Mouse (Mus musculus): Measurements from ENCODE around the gene Cdkn1a.
"Not testable (repeated sequence)": the region's sequence is repeated elsewhere in the genome, so short reads cannot be mapped to it uniquely, and the experiment has no call there.

Gene Cdkn1a

DNA sequence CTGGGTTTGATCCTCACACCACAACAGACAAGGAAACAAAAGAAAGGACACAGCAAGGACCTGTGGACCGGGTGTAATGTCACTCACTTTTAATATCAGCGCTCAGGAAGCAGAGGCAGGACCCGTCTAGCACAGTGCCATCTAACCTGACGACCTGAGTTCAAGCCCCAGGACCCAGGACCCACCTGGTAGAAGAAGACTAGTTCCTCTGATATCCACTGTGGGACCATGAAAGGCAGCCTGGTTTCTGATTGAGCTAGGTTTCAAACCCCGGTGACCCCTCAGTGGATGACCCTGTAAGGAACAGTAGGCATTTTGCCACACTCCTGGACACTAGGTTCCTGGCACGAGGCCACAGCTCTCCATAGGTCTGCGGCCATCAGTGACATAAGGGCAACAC is 6.1 kb upstream of the Cdkn1a start:
- no peak for DNase-seq

DNA sequence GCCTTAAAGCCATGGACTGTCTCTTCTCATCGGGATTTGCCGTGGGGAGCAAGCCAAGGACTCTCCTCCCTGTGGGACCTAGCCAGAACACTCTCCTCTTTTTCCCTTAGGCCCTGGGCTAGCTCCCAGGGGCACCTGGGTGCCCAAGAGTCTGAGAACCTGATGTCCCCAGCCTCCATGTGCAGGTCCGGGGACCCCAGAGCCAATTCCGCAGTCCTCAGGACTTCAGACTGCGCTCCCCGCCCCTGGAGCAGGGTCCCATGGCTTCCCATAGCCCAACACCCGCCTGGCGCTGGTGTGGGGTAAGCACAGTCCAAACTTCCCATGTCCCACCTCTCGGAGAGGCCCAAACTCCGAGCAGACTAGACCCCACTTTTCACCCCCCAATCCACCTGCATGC is 5.5 kb upstream of the Cdkn1a start:
- no peak for DNase-seq

DNA sequence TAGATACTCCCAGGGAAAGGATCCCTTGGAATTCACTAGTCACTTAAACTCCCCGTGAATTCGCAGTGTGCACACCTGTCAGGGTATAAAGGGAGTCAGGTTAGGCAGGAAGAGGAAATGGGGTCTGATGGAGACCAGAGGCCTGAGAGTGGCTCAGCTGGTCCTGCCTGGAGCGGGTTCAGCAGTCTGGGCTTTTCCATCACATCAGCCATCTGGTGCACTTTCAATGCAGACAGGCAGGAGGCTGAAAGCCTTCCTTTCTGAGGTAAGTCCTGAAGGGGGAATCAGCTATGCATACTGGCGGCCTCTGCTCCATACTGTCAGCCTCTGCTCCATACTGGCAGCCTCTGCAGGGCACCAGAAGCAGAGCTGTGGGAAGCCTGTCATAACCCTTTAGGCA is 3.9 kb upstream of the Cdkn1a start:
- no peak for DNase-seq

DNA sequence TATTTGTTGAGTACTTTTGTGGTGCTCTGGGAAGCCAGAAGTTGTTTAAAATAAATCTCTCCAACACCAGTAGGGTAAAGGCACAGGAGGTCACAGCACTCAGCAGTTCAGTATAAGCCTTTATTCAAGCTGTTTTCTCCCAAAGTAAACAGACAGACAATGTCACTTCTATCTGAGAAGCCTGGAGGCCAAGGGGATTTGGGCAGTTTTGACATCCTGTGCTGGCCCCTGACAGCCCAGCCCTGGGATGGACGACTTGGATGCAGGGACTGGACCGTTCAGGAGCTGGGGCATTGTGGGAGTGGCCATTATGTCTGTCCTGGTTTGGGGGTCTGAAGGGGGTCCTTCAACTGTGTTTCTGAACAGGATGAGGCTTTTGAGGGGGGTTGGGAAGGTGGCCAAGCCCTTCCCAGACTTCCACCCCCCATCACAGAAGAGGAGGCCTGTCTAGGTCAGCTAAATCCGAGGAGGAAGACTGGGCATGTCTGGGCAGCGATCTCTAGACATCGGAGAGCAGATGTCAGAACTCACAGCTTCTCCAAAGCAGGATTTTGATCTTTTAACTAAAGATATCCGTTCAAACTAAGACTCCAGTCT is 670 bp downstream of the Cdkn1a start:
- no peak for DNase-seq

DNA sequence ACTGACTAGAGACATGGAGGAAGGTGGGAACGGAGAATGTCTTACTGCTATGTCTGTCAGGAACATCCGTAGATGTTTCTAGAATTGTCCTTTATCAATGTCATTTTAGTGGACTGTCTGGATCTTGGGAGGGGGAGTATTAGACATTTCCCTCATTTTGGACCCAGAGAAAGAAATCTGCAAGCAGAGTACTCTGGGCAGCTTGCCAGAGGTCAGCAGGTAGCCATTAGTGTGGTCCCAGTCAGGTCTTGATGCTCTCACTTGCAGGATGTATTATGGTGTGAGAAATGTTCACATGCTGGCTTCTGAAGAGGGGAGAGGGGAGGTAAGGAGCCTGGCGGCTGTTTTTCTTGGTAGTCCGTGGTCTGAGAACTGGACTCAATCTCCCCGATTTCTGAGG is 1.7 kb downstream of the Cdkn1a start:
- no peak for DNase-seq

DNA sequence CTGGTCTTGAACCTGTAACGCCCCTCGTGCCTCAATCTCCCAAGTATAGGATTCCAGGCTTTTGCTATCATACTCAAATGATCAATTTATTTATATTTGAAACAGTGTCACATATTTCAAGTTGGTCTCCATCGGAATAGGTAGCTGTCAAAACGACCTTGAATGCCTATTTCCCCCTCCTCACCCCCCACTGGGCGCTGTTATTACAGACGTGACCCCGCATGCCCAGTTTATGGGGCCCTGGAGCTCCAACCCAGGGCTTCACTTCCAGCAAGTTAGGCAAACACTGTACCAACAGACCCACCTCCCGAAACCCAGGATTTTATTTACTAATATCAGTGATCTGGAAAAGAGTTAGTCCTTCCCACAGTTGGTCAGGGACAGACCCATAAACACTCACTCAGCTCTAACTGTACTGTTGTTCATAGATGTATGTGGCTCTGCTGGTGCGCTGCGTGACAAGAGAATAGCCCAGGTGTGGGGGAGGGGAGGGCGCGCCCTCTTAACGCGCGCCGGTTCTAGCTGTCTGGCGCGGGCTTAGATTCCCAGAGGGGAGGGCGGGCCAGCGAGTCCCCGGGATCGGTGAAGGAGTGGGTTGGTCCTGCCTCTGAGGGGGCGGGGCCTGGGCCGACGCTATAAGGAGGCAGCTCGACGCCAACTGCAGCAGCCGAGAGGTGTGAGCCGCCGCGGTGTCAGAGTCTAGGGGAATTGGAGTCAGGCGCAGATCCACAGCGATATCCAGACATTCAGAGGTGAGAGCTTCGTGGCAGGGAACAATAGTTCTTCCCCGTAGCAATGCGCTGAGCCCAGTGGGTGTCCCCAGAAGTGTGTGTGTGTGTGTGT is 2.6 kb downstream of the Cdkn1a start:
- peak; percentile 93 for DNase-seq

DNA sequence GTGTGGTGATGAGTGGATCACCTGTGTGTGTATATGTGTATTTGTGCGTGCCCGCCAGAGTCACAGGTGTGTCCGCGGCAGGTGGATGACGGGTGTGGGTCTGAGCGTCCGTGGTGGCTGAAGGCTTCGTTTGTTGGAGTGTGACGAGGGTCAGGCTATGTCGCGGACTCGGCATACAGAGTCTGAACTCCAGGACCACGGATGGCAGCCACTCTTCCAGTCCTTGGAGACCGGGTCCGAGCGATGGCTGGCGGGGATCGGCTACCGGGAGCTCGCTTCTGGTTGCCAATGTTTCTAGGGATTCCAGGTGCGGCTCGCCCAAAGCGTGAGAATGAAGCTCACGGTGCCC is 3.2 kb downstream of the Cdkn1a start:
- no peak for DNase-seq

DNA sequence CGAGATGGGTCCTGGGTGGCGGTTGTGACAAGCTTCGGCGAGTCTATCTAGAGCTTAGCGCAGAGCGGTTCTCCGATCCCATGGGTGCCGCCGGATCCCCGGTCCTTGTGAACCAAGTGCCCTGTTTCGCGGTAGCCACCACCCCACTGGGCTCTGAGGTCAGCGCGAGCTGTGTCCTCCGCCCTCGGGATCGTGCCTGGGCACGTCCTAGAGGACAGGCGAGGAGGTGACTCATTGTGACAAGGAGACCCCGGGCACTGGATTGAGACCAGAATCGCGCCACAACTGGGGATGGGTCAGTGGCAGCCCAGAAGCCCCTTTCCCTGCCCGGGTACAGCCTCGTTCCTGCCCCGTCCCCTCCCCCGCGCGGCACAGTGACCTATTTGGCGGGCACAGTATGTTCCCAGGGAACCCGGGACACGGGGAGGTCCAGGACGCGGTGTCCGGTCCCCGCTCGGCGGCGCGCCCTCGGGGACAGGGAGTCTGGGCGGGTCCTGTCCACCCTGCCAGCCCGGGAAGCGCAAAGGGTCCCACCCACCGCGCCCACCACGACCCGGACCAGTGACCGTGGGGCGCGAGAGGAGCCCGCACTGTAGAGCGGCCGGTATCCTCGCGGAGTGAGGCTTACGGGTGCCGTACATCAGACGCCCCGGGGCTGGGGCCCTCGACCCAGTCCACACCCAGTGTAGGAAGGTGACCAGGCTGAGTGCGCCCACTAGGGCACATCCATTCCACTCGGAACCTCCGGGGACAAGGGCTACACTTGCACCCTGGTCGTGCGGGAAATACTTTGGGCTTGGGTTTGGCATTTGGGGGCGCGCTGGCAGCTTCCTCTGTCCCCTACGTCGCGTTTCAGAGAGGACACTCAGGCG is 3.8 kb downstream of the Cdkn1a start:
- DNase-seq = peak; percentile 75

DNA sequence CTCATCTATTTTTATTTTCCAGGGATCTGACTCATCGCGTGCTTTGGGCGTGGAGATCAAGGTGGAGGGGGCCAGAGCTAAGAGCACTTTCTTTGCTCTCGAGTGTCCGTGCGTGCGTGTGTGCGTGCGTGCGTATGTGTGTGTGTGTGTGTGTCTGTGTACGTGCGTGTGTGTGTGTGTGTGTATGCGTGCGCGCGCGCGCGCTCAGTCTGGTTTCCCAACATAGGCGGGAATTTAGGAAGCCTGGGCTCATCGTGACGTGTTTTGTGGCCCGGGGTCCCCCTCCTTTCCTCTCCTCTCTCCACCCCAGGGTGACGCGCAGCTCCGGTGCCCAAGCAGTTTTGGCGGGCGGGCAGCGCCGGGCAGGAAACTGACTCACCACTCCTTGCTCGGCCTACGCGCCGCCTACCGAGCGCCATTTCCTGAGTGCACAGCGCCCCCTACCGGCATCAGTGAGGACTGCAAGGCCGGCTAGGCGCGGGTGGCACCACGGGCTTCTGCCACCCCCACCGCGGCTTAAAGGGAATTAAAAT is 4.5 kb downstream of the Cdkn1a start:
- DNase-seq = peak; percentile 96

DNA sequence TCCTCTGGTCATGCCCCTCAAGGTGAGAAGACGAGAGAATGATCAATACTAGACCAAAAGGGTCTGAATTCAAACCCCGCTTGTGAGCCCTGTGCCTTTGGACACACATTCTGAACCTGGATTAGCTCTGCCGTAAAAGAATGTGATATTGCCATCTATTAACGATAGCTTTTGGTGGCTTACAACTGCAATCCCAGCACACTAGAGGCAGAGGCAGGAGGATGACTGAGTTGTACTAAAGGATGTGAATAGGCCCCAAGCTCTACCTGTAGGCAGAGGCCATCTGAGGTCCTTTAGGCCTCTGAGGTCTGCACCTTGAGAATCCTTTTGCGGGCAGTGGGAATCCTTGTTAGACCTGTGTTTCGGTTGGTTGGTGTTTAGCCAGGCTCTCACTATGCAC is 5.5 kb downstream of the Cdkn1a start:
- DNase-seq = no peak

DNA sequence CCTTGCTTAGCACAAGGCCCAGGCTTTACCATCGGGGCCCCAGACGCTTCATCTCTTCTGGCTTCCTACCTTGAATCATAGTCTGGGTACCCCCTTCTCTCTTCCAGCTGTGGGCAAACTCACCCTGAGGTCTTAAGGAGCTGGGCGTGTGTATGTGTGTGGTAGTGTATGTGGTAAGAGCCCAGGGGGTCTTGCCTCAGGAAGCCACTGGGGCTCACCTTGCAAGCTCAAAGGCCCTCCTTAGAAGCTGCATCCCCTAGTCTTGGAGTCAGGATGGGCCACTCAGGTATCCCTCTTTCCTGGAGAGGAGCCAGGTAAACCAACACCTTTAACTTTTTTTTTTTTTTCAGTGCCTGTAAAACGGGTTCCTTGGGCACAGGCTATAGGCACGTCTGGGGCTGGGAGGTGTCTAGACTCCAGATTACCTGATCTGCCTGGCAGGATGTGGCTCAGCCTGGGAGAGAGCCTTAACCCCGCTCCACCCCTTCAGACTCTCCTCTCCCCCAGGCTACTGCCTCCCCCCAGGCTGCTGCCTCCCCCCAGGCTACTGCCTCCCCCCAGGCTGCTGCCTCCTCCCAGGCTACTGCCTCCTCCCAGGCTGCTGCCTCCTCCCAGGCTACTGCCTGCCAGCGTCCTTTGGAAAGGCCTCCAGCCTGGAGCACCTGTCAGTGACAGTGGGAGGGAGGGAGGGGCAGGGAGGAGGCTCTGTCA is 6.2 kb downstream of the Cdkn1a start:
- no peak for DNase-seq

DNA sequence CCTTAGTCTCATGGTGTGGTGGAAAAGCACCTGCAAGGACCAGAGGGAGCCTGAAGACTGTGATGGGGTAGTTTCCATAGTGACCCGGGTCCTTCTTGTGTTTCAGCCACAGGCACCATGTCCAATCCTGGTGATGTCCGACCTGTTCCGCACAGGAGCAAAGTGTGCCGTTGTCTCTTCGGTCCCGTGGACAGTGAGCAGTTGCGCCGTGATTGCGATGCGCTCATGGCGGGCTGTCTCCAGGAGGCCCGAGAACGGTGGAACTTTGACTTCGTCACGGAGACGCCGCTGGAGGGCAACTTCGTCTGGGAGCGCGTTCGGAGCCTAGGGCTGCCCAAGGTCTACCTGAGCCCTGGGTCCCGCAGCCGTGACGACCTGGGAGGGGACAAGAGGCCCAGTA is 7.5 kb downstream of the Cdkn1a start:
- DNase-seq = no peak

DNA sequence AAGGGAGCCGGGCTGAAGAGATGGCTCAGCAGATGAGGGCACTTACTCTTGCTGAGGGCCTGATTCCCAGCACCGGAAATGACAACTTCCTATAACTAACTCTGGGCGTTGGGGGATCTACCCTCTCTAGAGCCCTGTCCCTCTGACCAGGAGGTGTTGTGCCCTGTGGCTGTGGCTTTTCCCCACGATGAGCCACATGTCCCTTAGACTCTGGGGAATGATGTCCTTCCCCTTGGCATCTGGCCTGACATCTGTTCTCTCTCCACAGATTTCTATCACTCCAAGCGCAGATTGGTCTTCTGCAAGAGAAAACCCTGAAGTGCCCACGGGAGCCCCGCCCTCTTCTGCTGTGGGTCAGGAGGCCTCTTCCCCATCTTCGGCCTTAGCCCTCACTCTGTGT is 8.3 kb downstream of the Cdkn1a start:
- no peak for DNase-seq

DNA sequence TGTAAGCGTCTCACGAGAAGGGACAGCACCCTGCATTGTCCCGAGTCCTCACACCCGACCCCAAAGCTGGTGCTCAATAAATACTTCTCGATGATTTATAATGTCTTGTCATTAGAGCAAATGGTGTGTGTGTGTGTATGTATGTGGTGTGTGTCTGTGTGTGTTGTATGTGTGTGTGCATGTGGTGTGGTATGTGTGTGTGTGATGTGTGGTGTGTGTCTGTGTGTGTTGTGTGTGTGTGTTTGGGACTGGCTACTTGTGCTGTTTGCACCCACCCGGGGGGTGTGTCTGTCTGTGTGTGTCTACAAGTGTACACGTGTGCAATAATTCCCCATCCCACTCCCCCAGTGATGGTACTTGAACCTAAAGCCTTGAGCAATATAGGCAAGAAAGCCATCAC is 9.9 kb downstream of the Cdkn1a start:
- DNase-seq = no peak

DNA sequence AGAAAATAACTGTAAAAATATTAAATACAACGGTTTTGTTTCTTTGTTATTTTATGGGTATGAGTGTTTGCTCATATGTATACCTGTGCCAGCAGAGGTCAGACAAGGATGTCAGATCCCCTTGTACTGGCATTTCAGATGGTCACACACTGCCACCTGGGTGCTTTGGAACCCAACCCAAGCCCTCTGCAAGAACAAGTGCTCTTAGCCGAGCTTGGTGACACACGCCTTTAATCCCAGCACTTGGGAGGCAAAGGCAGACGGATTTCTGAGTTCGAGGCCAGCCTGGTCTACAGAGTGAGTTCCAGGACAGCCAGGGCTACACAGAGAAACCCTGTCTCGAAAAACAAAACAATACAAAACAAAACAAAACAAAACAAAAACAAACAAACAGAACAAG is 19.6 kb downstream of the Cdkn1a start:
- DNase-seq = not testable (repeated sequence)

DNA sequence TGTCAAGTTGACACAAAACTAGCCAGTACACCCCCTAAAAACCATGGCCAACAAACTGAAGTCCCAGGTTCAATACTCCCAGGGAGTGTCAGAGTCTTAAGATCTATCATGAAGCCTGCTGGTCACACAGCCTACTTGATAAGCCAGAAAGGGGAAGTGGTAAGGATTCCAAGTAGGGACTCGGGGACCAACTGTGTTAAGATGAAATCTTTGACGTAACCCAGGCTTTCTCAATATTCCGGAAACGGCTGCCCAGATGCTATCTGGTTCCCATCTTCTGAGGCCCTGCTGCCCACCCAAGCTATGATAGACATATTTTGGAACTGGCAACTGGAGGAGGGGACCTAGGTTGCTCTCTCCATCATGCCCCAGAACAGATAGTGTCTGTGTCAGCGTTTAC is 20.6 kb downstream of the Cdkn1a start:
- DNase-seq = no peak

DNA sequence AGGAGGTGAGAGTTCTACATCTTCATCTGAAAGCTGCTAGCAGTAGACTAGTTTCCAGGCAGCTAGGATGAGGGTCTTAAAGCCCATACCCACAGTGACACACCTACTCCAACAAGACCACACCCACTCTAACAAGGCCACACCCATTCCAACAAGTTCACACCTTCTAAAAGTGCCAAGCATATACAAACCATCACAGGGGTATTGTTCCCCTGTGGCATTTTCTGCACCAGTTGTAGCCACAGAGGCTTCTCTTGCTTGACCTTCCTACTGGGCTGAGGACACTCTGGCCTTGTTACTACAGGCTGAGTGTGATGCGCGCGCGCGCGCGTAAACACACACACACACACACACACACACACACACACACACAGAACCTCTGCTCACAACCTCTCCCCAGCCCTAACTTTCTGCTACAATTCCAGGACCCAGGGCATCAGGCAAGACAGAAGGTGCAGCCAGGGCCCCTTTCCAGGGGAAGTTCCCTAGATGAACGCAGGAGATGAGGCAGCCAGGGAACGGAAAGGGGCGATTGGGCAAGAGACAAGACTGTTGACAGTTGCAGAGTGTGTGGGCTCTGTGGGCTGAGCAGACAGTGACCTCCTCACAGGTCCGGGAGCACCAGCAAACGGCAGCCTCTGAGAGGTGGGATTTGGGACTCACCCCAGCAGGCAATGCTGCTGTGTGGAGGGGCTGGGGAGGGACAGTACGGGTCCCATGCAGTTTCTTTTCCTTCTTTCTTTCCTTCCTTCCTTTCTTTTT is 23.0 kb downstream of the Cdkn1a start, which contains the start of gene Rab44:
Gene Rab44 (plus strand): TSS at position 555 of the 762 bp plus-strand sequence.
- DNase-seq = no peak

DNA sequence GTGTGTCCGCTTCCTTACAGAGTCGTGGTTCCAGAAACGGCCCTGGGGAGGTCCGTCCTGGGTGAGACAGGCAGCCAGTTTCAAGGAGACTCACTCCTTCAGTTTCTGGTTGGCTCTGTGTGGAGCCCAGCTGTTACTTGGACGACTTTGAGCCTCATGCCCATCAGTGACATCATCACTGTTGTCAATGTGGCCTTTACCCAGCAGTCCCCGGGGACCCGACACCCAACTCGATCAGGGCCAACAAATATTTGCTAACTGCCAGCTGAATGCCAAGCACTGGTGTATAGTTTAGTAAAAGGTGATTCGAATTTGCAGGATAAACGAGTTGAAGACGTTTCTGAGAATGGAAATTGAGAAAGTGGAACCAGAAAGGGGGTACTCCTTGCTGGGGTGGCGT is 25.2 kb downstream of the Cdkn1a start:
- no peak for DNase-seq

DNA sequence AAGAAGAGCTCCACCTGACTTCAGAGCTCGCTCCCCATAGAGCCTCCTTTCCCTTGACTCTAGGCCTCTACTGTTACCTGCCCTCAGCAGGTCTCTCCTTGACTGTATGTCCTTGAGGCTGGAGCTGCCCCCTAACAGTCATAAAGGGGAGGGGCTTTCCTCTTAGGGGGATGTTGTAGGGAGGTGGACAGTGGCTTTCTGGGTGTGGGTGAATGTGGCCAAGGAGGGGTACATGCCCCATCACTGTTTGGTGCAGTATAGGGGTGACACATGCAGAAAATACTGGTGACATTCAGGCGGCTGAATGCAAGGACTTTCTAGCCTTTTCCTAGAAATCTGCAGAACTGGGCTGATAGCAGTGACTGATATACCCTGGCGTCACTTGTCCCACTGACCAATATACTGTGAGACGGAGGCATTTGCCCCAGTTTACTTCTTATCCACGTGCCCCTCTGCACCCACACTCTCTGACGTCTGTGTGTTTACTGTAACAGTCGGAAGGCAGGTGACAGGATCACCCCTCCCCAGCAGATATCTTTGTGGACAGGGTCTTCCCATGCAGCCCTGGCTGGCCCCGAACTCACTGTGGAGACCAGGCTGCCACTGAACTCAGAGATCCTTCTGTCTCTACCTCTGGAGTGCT is 26.4 kb downstream of the Cdkn1a start:
- DNase-seq = no peak

DNA sequence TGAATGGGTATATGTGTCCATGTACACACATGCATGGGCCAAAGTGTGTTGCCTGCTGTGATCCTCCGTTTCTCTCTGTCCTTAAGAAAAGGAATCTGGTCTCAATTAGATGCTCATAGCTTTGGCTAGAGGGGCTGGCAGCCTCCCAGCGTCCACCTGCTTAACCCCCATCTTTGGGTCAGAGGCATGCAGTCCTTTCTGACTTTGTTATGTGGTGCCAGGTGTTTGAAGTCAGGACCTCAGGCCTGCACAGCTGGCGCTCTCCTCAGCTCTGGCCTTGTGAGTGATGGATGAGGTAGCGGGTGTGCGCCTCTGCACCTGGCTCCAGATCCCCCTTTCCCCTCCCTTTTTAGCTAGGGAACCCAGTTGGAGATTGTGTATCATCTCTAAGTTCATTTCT is 27.3 kb downstream of the Cdkn1a start:
- DNase-seq = no peak

DNA sequence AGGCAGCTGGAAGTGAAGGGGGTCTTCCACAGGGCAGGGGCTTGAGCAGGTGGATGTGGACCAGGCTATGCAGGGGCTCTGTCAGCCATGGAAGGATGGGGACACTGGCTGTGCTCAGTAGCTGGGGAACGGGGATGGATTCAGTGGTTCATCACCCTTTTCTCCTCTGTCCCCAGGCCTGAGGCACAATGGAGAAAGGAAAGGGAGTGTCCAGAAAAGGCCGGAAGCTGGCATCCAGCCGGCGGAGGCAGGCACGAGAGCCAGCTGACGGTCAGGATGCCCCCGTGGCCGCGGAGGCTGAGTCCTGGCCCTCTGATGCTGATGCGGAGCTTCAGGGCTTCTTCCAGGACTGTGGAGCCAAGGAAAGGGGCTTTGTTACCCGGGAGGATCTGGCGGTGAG is 29.9 kb downstream of the Cdkn1a start:
- peak; percentile 65 for DNase-seq

DNA sequence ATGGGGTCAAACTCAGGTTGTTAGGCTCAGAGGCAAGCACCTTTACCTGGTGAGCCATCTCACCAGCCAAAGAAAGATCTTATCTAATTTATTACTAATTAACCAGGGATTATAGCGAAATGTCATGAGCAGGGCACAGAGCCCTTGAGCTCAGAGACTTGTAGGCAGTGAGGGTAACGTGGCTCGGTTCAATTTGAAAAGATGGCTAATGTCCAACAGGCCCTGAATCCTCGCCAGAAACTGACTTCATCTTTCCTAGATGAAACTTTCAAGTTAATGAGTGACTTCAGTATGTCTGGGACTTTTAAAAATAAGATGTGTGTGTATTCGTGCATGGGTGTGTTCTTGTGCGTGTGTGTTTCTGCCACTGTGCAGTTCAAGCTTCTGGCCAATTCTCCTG is 32.0 kb downstream of the Cdkn1a start:
- DNase-seq = peak; percentile 84

Data from kidney, postnatal 10 days (tissue).